Mouse (Mus musculus) liver, embryonic 14.5 days (tissue): ENCODE measurements at regions not wholly inside any gene's neighbourhood (a gene's known extent, or its start where the extent isn't known, plus 50 kb on each side); places are given as distances from the start of the nearest gene placed in this dataset.

ENCODE experiments used
- ATAC-seq: fragments of 200-750 bp; cut with Nextera tagmentation; 2 replicates; pipeline ENCODE4 v1.8.0; 2017; ENCODE audit warnings: moderate number of reproducible peaks, mild to moderate bottlenecking, moderate library complexity; ENCODE audit not compliant: insufficient read depth
- DNase-seq, 3 experiments: peaks; one replicate each; pipeline ENCODE4 v3.0.0-alpha.2; 2012 to 2013; ENCODE audit warnings: low read depth in 3 of 3, low spot score in 3 of 3
- H3K27ac ChIP-seq: fragments of 300-500 bp; sonication (generic); 2 replicates; pipeline ENCODE4 v1.5.1; 2014; ENCODE audit warnings: moderate library complexity, mild to moderate bottlenecking, control low read depth, inconsistent platforms
- H3K27me3 ChIP-seq: fragments of 300-500 bp; sonication (generic); 2 replicates; pipeline ENCODE4 v1.6.1; 2014; ENCODE audit warnings: mild to moderate bottlenecking, low read length, moderate library complexity; ENCODE audit not compliant: control insufficient read depth, insufficient read depth
- H3K36me3 ChIP-seq: fragments of 300-500 bp; sonication (generic); replicated peaks from 2 replicates; pipeline ENCODE4 v1.6.1; 2014; ENCODE audit warnings: low read depth; ENCODE audit not compliant: control insufficient read depth, insufficient read depth
- H3K4me1 ChIP-seq, 2 experiments: fragments of 200-500 bp in 1 of 2; fragments of 300-500 bp in 1 of 2; sonication (generic) in 1 of 2; replicated peaks; 2 replicates each; pipeline ENCODE4 v1.6.1; 2012 to 2014; ENCODE audit warnings: antibody characterized with exemption in 1 of 2, inconsistent platforms in 1 of 2, low read length in 1 of 2; ENCODE audit not compliant: control insufficient read depth in 2 of 2, insufficient read depth in 2 of 2
- H3K4me2 ChIP-seq: fragments of 300-500 bp; sonication (generic); 2 replicates; pipeline ENCODE4 v1.6.1; 2014; ENCODE audit warnings: low read depth, mild to moderate bottlenecking, control low read depth, moderate library complexity
- H3K4me3 ChIP-seq, 2 experiments: fragments of 200-500 bp in 1 of 2; fragments of 300-500 bp in 1 of 2; sonication (generic) in 1 of 2; 2 replicates each; pipeline ENCODE4 v1.5.1; 2012 to 2014; ENCODE audit warnings: low read depth in 2 of 2, low read length in 2 of 2, mild to moderate bottlenecking in 2 of 2, control low read depth in 1 of 2, inconsistent platforms in 1 of 2, moderate library complexity in 1 of 2; ENCODE audit not compliant: insufficient read depth in 1 of 2
- H3K9ac ChIP-seq: fragments of 300-500 bp; sonication (generic); replicated peaks from 2 replicates; pipeline ENCODE4 v1.6.1; 2014; ENCODE audit warnings: mild to moderate bottlenecking, control low read depth, moderate library complexity
- H3K9me3 ChIP-seq: fragments of 300-500 bp; sonication (generic); 2 replicates; pipeline ENCODE4 v1.6.1; 2016; ENCODE audit warnings: low read length, mixed read lengths; ENCODE audit not compliant: control insufficient read depth
- CTCF ChIP-seq: IDR thresholded peaks from 2 replicates; pipeline ENCODE4 v1.5.1; 2016; ENCODE audit warnings: antibody characterized with exemption, low read depth, control low read depth
- EP300 ChIP-seq: IDR thresholded peaks from 2 replicates; pipeline ENCODE4 v1.6.1; 2016; ENCODE audit warnings: antibody characterized with exemption, low read depth
- WGBS: fragments of 180-500 bp; shearing (Covaris S2); extraction: QIAGEN DNeasy Blood & Tissue Kit; methylation state at CpG from one replicate; pipeline ENCODE4 v1.1.7; 2014; ENCODE audit not compliant: insufficient replicate concordance; 5-methylcytosine and 5-hydroxymethylcytosine counted together

GRCm38 (mm10) chr2:9744181-9744580 lies 136.9 kb upstream of the 4930412O13Rik start:
- Histone ChIP-seq H3K27ac (no peak overlapping the region), H3K27me3 (no peaks in the 10 kb centered on the region), H3K36me3 (no peaks in the 10 kb centered on the region), H3K9me3 (no peaks in the 10 kb centered on the region), H3K4me1 (no peaks in the 10 kb centered on the region), H3K4me3 (no peak overlapping the region), H3K4me2 (no peak overlapping the region), H3K9ac (no peak overlapping the region)
- no peak for TF ChIP-seq CTCF
- no peak for TF ChIP-seq EP300
- ATAC-seq (no peak), DNase-seq (no peak)
- 60% methylated on average over 3 of the region's 3 CpGs for WGBS

- H3K4me1 ChIP-seq: no peaks in the 10 kb centered on the region
- 14% methylated on average over 11 of the region's 11 CpGs for WGBS
- DNase-seq: no peak
- H3K27me3 ChIP-seq: no peaks in the 10 kb centered on the region
- no peak overlapping the region for H3K4me3 ChIP-seq
- no peak overlapping the region for H3K9ac ChIP-seq
- no peak overlapping the region for H3K4me2 ChIP-seq
- no peaks in the 10 kb centered on the region for H3K36me3 ChIP-seq
- no peak for ATAC-seq
- no peaks in the 10 kb centered on the region for H3K9me3 ChIP-seq
- TF ChIP-seq EP300: no peak
- H3K27ac ChIP-seq: no peak overlapping the region
Measured at GRCm38 (mm10) chr2:9749829-9750788, 130.9 kb upstream of the 4930412O13Rik start.

- Histone ChIP-seq H3K4me1 (no peaks in the 10 kb centered on the region), H3K4me2 (no peak overlapping the region), H3K27me3 (no peaks in the 10 kb centered on the region), H3K36me3 (no peaks in the 10 kb centered on the region), H3K27ac (no peak overlapping the region), H3K9me3 (no peaks in the 10 kb centered on the region), H3K4me3 (no peak overlapping the region), H3K9ac (no peak overlapping the region)
- no peak for DNase-seq
- ATAC-seq: no peak
- TF ChIP-seq EP300 (no peak), CTCF (no peak)
- 70% methylated on average over 7 of the region's 7 CpGs for WGBS
Measured at GRCm38 (mm10) chr2:9753691-9754090, 127.4 kb upstream of the 4930412O13Rik start.

GRCm38 (mm10) chr2:9754153-9754552 lies 126.9 kb upstream of the 4930412O13Rik start:
- 64% methylated on average over 6 of the region's 6 CpGs for WGBS
- Histone ChIP-seq H3K9me3 (no peaks in the 10 kb centered on the region), H3K27ac (no peak overlapping the region), H3K4me1 (no peaks in the 10 kb centered on the region), H3K4me3 (no peak overlapping the region), H3K36me3 (no peaks in the 10 kb centered on the region), H3K27me3 (no peaks in the 10 kb centered on the region), H3K4me2 (no peak overlapping the region), H3K9ac (no peak overlapping the region)
- ATAC-seq: no peak
- no peak for TF ChIP-seq EP300
- no peak for TF ChIP-seq CTCF
- DNase-seq: no peak

- WGBS: 61% methylated on average over 5 of the region's 5 CpGs
- H3K4me2 ChIP-seq: no peak overlapping the region
- no peaks in the 10 kb centered on the region for H3K27me3 ChIP-seq
- no peaks in the 10 kb centered on the region for H3K36me3 ChIP-seq
- ATAC-seq (no peak), DNase-seq (no peak)
- H3K9ac ChIP-seq: no peak overlapping the region
- no peak for TF ChIP-seq EP300
- TF ChIP-seq CTCF: no peak
- H3K9me3 ChIP-seq: no peaks in the 10 kb centered on the region
- no peak overlapping the region for H3K4me3 ChIP-seq
- H3K4me1 ChIP-seq: no peaks in the 10 kb centered on the region
- no peak overlapping the region for H3K27ac ChIP-seq
Measured at GRCm38 (mm10) chr2:9757770-9758420, 123.2 kb upstream of the 4930412O13Rik start.
